Mouse (Mus musculus) liver, adult (tissue): ENCODE results near the gene Ngp.

Experiments
- GATA4 ChIP-seq: IDR thresholded peaks from 2 replicates; pipeline ENCODE4 v1.6.1; 2014; ENCODE audit warnings: mild to moderate bottlenecking, low read length; ENCODE audit not compliant: insufficient replicate concordance

Gene Ngp

DNA sequence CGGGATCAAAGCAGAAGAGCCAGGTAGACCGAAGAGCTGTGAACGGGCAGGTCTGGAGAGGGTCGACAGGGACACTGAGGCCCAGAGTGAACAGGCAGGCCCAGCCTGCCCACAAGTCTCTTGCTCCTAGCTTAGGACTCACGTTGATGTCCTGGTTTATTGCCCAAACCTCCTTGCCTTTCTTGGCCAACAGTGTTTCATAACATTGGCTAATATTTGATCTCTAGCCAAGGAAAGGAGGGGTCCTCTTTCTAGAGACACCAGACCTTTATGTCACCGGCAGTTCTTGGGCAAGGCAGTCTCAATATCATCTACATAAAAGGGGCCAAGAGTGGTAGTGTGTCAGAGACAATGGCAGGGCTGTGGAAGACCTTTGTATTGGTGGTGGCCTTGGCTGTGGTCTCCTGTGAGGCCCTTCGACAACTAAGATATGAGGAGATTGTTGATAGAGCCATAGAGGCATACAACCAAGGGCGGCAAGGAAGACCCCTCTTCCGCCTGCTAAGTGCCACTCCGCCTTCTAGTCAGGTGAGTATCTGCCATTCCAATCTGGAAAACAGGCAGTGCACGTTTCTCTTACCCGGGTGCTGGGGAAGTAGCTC lies at the start of gene Ngp:
TSS of gene Ngp (plus strand) at position 237 of the 602 bp plus-strand sequence.
- TF ChIP-seq GATA4 = no peak

DNA sequence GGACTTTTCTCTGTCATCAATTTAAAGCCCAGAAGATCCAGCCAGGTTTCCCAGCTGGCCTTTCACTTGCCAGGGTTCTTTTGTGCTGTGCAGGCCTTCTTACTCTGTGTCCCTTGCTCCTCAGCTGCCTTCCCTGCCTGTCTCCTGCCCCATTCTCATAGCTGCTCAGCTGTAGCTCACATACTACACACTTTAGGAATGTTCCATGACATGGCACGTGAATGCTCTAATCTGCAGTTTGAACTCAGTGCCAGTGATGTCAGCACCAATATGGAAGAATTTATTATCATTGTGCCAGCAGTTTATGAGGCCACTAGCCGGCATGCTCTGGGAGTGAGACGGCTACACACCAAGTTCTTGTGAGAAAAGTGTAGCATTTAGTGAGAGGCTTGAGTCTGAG lies 49.7 kb upstream of the Ngp start:
- TF ChIP-seq GATA4 = no peak

DNA sequence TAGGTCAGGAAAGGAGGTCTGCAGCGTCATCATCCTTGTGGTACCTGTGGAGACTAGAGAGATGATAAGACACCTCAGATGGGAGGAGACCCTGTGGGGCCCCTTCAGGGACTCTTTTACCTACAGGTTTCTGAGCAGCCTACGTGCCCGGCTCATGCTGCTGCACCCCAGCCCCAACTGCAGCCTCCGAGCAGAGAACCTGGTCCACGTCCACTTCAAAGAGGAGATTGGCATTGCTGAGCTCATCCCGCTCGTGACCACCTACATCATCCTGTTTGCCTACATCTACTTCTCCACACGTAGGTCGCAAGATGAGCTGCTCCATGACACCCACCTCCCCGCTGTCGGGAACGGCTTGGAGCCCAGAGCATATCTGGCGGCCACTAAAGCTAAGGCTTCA lies 45.7 kb upstream of the Ngp start:
- no peak for TF ChIP-seq GATA4

DNA sequence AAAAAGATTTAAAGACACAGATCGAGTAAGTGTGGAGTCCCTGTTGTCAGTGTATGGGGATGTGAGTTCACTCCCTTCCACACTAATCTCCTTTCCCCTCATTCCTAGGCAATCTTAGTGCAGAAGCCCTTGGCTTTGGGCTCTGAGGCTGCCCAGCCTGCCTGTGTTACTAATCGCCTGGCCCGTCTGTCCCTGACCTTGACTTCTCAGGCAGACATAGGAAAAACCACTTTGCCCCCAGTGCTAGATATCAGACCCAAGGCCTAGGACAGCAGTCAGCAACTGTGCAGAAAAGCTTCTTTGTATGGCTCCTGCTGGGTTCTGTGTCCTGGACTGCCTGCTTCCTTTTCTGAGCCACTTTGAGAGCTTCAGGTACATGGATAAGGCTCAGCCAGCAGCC lies 43.9 kb upstream of the Ngp start:
- no peak for TF ChIP-seq GATA4

DNA sequence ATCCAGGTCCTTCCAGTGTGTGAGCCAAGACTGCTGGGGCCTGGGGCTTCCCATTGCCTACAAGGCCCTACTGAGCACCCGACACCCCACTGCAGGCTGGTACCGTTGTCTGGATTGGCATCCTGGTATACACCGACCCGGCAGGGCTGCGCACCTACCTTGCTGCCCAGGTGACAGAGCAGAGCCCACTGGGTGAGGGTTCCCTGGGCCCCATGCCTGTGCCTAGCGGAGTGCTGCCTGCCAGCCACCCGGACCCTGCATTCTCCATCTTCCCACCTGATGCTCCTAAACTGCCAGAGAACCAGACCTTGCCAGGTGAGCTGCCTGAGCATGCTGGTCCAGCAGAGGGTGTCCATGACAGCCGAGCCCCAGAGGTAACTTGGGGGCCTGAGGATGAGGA lies 40.2 kb upstream of the Ngp start:
- TF ChIP-seq GATA4 = no peak

DNA sequence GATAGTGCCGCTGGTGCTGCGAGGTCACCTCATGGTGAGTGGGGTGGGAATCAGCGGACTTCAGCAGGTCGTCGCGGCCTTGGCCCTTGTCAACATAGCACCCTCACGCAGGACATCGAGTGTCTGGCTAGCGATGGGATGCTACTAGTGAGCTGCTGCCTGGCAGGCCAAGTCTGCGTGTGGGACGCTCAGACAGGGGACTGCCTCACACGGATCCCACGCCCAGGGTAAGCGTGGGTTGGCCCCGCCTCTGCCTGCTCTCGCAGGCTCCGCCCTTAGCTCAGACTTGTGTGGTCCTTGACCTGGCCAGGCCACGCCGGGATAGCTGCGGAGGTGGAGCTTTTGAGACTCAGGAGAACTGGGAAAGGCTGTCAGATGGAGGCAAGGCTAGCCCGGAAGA lies 38.9 kb upstream of the Ngp start:
- no peak for TF ChIP-seq GATA4

DNA sequence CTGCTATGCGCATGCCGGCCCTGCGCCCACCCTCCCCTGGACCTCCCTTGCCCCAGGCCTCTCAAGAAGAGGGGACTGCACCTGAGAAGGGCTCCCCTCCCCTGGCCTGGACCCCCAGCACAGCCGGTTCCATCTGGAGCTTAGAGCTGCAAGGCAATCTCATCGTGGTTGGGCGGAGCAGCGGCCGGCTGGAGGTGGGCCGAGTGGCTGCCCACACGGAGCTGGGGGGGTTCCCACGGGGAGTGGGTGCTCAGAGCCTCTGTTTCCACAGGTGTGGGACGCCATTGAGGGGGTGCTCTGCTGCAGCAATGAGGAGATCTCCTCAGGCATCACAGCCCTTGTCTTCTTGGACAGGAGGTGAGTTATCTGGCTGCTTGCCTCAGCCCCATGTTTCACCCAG lies 38.3 kb upstream of the Ngp start:
- no peak for TF ChIP-seq GATA4

DNA sequence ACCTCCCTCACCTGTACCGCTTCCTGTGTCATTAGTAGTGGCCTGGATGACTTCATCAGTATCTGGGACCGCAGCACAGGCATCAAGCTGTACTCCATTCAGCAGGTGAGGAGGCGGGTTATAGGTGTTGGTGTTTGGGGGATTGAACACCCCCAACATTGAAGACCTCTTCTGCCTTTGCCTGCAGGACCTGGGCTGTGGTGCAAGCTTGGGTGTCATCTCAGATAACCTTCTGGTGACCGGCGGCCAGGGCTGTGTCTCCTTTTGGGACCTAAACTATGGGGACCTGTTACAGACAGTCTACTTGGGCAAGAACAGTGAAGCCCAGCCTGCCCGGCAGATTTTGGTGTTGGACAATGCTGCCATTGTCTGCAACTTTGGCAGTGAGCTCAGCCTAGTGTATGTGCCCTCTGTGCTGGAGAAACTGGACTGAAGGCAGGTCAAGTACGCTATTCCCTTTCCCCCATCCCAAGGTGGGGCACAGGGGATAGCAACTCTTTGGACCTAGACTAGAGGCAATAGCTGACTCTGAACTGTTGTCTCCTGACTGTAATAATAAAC lies 35.1 kb upstream of the Ngp start:
- no peak for TF ChIP-seq GATA4

DNA sequence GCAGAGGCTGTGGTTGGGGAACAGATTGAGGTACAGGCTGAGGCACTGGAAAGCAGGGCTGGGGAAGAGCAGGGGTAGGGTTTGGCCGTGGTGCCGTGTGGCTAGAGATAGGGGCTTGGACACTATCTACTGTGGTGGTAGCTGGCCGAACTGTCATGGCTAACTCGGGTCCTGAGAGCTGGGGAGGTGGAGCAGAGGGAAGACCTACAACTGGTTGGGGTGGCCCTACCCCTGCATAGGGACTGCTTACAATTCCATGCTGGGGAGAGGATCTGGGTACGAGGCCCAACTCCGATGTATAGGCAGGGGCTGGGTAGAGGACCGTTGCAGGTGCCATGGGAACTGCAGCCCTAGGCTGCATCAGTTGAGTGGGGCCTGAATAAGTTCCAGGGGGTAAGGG lies 31.5 kb upstream of the Ngp start:
- TF ChIP-seq GATA4 = no peak

DNA sequence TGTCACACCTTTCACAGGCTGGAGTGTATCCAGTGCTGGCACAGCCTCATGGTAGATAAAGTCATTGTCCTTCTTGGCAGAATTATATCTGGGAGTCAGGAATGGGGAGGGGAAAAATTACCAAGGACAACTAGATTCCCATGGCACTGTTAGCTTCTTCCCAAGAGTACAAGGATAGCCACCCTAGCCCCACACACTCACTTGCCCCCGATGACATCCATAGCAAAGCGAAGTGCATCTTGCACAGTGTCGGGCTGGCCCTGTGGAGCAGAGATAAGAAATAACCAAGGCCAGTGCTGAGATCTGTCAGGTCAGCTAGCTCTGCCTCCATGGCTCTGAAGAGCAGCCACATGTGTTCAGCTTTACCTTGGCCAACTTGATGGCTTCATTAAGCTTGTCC lies 28.7 kb upstream of the Ngp start:
- no peak for TF ChIP-seq GATA4

DNA sequence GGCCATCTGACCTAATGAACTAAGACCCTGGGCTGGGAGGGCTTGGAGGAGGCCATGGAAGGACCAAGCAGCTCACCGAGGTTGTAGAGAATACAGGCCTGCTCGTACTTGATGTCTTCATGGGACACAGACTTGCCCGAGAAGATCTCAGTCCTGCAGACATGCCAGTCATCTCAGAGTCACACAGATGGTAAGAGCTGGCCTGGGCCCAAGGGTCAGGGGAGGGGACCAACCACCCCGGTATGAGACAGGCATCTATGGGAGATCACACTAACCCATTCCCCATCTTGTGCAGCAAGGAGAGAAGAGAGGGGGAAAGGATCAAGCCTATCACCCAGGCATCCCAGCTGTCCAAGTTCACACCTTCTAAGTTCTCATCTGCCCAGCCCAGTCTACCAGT lies 26.3 kb upstream of the Ngp start:
- TF ChIP-seq GATA4 = no peak

DNA sequence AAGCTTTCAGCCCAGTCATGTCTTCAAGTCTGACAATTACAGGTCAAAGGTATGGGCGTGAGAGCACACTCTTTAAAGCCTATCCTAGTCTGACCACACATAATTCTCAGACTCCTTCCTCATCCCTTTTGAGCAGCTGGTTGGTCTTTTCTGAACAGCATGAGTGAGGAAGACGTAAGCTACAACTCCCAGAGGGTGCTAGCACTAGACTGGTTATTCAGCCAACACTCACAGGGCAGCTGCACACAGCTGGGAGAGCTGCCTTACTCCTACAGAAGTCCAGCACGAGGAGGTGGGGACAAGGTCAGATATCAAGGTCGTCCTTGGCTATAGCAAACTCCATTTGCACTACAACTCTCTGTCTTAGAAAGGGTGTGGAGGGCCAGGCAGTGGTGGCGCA lies 18.9 kb upstream of the Ngp start:
- no peak for TF ChIP-seq GATA4

DNA sequence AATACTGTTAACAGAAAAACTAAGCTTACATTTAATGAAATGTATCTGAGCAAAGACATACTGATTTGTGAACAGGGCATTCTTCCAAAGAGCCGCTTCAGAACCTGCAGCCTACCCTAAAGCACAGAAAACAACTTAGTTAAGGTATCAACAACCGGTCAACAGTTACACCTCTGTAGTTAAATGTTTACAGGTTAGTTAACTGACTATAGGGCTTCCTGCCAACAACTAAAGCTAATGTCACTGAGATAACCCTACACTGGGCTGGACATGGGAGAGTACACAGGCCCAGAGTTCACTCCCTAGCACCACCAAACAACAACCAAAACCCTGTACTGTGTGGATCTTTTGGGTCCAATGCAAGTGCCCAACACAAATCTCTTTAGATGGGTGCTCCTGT lies 16.8 kb upstream of the Ngp start:
- no peak for TF ChIP-seq GATA4

DNA sequence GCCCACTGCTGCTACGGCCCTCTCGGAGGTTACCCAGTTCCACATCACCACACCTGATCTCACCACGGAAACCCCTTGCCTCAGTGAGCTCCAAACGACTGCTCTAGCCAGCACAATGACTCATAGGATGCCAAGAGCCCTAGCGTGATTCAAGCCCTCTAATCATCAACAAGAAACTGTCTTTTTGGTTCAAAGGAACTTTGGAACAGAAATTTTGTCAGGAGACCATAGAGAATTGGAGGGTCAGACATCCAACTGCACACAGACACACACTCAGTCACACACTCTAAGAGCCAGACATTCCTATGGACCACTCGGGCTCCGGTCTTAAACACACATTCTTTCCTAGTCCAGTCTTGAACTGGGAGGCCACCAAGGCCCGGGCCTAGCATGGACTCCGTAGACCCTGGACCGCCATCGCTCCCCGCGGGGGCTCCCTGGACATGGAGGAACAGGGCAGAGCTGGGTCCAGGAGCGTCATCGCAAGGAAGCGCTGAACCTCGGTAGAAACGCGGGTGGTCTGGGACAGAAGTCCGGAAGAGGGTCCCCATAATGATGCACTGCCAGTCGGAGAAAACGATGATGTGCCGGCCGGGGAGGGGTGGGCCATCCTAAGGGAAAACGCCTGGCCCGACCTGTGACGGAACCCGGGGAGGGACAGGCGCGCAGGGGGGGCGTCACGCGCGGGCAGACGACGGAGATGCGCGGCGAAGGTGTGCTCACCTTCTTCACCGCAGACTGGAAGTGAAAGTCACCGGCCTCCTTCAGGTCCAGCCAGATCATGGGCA lies 12.0 kb upstream of the Ngp start:
- no peak for TF ChIP-seq GATA4

DNA sequence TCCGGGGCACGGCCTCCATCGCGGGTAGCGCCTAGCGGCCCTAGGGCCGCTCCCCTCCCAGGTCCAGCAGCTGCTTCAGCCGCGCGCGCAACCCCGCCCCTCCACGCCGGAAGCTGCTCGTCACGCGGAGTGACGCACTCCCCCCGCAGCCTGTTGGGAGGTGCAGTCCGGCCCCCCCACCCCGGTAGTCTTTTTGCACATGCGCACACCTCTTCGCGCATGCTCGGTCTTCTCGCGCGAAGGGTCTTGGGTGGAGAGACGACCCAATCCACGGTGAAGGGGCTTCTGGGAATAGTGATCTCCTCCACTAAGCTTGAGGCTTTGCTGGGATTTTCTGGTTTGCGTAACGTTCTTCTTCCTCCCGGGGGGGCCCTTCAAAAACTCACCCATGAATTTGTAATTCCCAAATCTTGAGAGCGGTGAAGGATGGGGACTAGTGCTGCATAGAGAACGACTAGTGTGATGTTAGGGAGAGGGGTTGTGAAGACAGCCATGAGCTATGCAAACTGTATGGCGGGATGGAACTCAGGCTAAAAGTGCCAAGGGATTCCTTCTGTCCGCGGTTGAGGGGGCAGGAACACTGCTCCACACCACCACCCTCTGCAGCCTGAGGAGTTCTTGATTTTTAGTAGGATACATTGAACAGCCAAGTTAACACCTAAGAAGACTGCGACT lies 11.3 kb upstream of the Ngp start, which contains the start of gene Ptpn23:
TSS of gene Ptpn23 (minus strand) at position 115 of the 675 bp plus-strand sequence.
- peak; percentile 10; the same call in 1 of the 2 replicates for TF ChIP-seq GATA4

DNA sequence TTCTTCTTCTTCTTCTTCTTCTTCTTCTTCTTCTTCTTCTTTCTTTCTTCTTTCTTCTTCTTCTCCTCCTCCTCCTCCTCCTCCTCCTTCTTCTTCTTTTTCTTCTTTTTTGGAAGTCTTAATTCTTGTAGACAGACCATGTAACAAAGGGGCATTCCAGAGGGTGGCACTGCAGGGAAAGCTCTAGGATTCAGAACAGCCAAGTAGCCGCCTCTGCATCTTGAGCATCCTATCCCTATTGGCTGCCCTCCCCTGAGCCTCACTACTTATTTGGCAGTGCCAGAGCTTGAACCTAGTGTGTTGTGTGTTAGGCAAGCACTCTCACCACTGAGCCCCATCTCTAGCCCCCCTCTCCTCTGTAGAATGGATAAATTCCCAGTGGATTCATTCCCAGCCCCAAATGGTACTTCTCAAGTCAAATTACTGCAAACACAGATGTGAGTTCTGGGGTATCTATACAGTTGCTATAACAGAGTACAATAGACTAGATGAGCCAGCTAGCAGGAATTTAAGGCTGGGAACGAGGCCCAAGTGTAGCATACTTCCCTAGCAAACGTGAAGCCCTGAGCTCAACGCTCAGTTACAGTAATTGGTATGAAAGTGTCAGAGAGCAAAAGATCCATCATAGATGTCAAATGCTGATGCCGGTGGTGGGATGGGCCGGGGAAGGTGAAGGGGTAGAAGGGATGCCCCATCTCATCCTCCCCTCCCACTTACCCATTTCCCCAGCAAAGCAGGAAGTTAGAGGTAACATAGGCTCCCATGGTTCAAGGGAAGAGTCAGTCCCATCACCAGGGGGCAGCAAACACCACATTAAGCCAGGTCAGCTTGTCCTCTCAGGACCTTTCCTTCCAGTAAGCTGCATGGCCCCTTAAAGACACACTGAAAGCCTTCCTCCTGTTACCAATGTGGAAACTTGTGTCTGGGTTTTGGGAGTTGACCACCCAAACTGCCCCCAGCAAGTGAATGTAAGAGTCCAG lies 8.3 kb upstream of the Ngp start:
- no peak for TF ChIP-seq GATA4
